In genomic region chr1:38561331-38561730, GRCm38 (mm10) we compare ENCODE assay signal across 24 mouse cellular contexts.
DNase-seq lines count a peak whose midpoint lies in the region; ATAC-seq and TF ChIP-seq lines count a peak whose summit lies in the region.
"Had no signal": no experiment of that assay in that cellular context is flagged by ENCODE, and none has a peak within 500 bp of the region (broad histone marks: within the 10 kb centered on the region; RNA-seq: fewer than 3 reads in every experiment).

No protein-coding gene starts in this region.

- intact Hi-C loops in gastrocnemius, adult 2 months (cut with DNase I), result loop anchor here (5.0 kb wide), 1 partner anchor 169 kb away; no protein-coding TSS in a partner anchor

- no peak overlapping the region for H3K4me2 ChIP-seq in hindbrain, embryonic 11.5 days (replicated peaks; ENCODE audit: low read depth, low read length)
- H3K4me2 ChIP-seq in hindbrain, postnatal 0 days (ENCODE audit: low read depth, low read length), result no peak overlapping the region
- no peak overlapping the region for H3K4me2 ChIP-seq in hindbrain, embryonic 12.5 days (replicated peaks)
- H3K4me2 ChIP-seq in midbrain, embryonic 14.5 days (ENCODE audit: low read length), result no peak overlapping the region
- H3K4me2 ChIP-seq: embryonic facial prominence, embryonic 15.5 days; forebrain, embryonic 15.5 days; heart, embryonic 11.5 days; limb, embryonic 12.5 days; liver, embryonic 12.5 days had no signal

- H3K36me3 ChIP-seq in hindbrain, embryonic 11.5 days (ENCODE audit: control insufficient read depth, insufficient read depth, low read length), result no peaks in the 10 kb centered on the region
- H3K36me3 ChIP-seq in hindbrain, postnatal 0 days (ENCODE audit: insufficient read depth, low read length), result no peaks in the 10 kb centered on the region
- no peaks in the 10 kb centered on the region for H3K36me3 ChIP-seq in hindbrain, embryonic 12.5 days
- H3K36me3 ChIP-seq in midbrain, embryonic 14.5 days (ENCODE audit: control insufficient read depth, insufficient read depth, low read length), result no peaks in the 10 kb centered on the region
- H3K36me3 ChIP-seq: embryonic facial prominence, embryonic 15.5 days; forebrain, embryonic 15.5 days; liver, embryonic 12.5 days had no signal

- peak; percentile 22; the same call in 1 of the 2 replicates for TF ChIP-seq CTCF in gastrocnemius, adult 2 months (IDR thresholded peaks at IDR 0.05)
- TF ChIP-seq CTCF in hindbrain, postnatal 0 days (IDR thresholded peaks at IDR 0.05; ENCODE audit: low read depth), result no peak

- no peak overlapping the region for H3K9ac ChIP-seq in hindbrain, embryonic 11.5 days (ENCODE audit: low read depth, low read length)
- no peak overlapping the region for H3K9ac ChIP-seq in hindbrain, postnatal 0 days (replicated peaks; ENCODE audit: low read length)
- no peak overlapping the region for H3K9ac ChIP-seq in hindbrain, embryonic 12.5 days
- no peak overlapping the region for H3K9ac ChIP-seq in midbrain, embryonic 14.5 days (replicated peaks; ENCODE audit: low read length)
- H3K9ac ChIP-seq: embryonic facial prominence, embryonic 15.5 days; forebrain, embryonic 15.5 days; limb, embryonic 12.5 days; liver, embryonic 12.5 days had no signal

- no peak for DNase-seq in gastrocnemius, adult 2 months
- DNase-seq in gastrocnemius, adult 18-20 months (ENCODE audit: low spot score), result no peak
- no peak for DNase-seq in hindbrain, embryonic 11.5 days (ENCODE audit: low spot score)
- DNase-seq in hindbrain, postnatal 0 days (ENCODE audit: low spot score), result no peak
- DNase-seq in midbrain, embryonic 14.5 days, result no peak
- DNase-seq in cerebellum, postnatal 4 days (ENCODE audit: low spot score in 2 of 2), result no peak
- no peak for DNase-seq in layer of hippocampus, adult 9-10 months (ENCODE audit: low spot score)
- DNase-seq: adrenal gland, postnatal 25 days; cerebellum, adult 8-10 months; gastrocnemius, postnatal 36 days; heart, postnatal 36 days; kidney, adult 8-10 months; kidney, postnatal 14 days; lung, adult 18-20 months; lung, postnatal 10 days; thymus, adult 2 months; thymus, postnatal 4 days had no signal

- no peaks in the 10 kb centered on the region for H3K9me3 ChIP-seq in hindbrain, embryonic 11.5 days (ENCODE audit: control insufficient read depth, low read length)
- no peaks in the 10 kb centered on the region for H3K9me3 ChIP-seq in hindbrain, postnatal 0 days (ENCODE audit: low read length)
- H3K9me3 ChIP-seq in hindbrain, embryonic 12.5 days (replicated peaks), result no peaks in the 10 kb centered on the region
- no peaks in the 10 kb centered on the region for H3K9me3 ChIP-seq in midbrain, embryonic 14.5 days (ENCODE audit: control insufficient read depth, low read length)
- H3K9me3 ChIP-seq: embryonic facial prominence, embryonic 15.5 days; forebrain, embryonic 15.5 days; limb, embryonic 12.5 days; liver, embryonic 12.5 days had no signal

- no peaks in the 10 kb centered on the region for H3K27me3 ChIP-seq in hindbrain, embryonic 11.5 days (ENCODE audit: control insufficient read depth, insufficient read depth, low read length)
- H3K27me3 ChIP-seq in hindbrain, postnatal 0 days (ENCODE audit: insufficient read depth, low read length), result no peaks in the 10 kb centered on the region
- H3K27me3 ChIP-seq in hindbrain, embryonic 12.5 days, result no peaks in the 10 kb centered on the region
- H3K27me3 ChIP-seq in midbrain, embryonic 14.5 days (ENCODE audit: control insufficient read depth, insufficient read depth, low read length), result no peaks in the 10 kb centered on the region
- H3K27me3 ChIP-seq: embryonic facial prominence, embryonic 15.5 days; forebrain, embryonic 15.5 days; limb, embryonic 12.5 days; liver, embryonic 12.5 days had no signal

- 0 out of 2 replicates have a peak, but pooled peaks have one; percentile 3 for ATAC-seq in hindbrain, embryonic 11.5 days (ENCODE audit: low FRiP score)
- ATAC-seq in hindbrain, postnatal 0 days, result no peak
- no peak for ATAC-seq in hindbrain, embryonic 12.5 days (ENCODE audit: low FRiP score)
- 0 out of 2 replicates have a peak, but pooled peaks have one; percentile 5 for ATAC-seq in midbrain, embryonic 14.5 days (ENCODE audit: low FRiP score, low TSS enrichment)
- ATAC-seq: CD4-positive, CD25-positive, alpha-beta regulatory T cell, adult 4 months; forebrain, embryonic 15.5 days; liver, embryonic 12.5 days had no signal

- H3K4me1 ChIP-seq in hindbrain, embryonic 11.5 days (replicated peaks; ENCODE audit: control insufficient read depth, insufficient read depth, low read length), result peaks cover 22% of the 10 kb centered on the region
- H3K4me1 ChIP-seq in hindbrain, postnatal 0 days (ENCODE audit: insufficient read depth, low read length), result peaks cover 8% of the 10 kb centered on the region; the same call in 1 of the 2 replicates
- peaks cover 60% of the 10 kb centered on the region for H3K4me1 ChIP-seq in hindbrain, embryonic 12.5 days
- H3K4me1 ChIP-seq in midbrain, embryonic 14.5 days (ENCODE audit: control insufficient read depth, insufficient read depth, low read length), result peaks cover 45% of the 10 kb centered on the region

- H3K4me3 ChIP-seq in gastrocnemius, adult 2 months, result no peak overlapping the region
- H3K4me3 ChIP-seq in hindbrain, embryonic 11.5 days (ENCODE audit: low read depth, low read length), result no peak overlapping the region
- no peak overlapping the region for H3K4me3 ChIP-seq in hindbrain, postnatal 0 days (ENCODE audit: low read length)
- H3K4me3 ChIP-seq in hindbrain, embryonic 12.5 days, result no peak overlapping the region
- no peak overlapping the region for H3K4me3 ChIP-seq in midbrain, embryonic 14.5 days (replicated peaks; ENCODE audit: low read depth, low read length)
- H3K4me3 ChIP-seq: embryonic facial prominence, embryonic 15.5 days; forebrain, embryonic 15.5 days; limb, embryonic 12.5 days; liver, embryonic 12.5 days had no signal

- no peak overlapping the region for H3K27ac ChIP-seq in gastrocnemius, adult 2 months
- peak overlapping the region; percentile 87 for H3K27ac ChIP-seq in hindbrain, embryonic 11.5 days (ENCODE audit: low read depth, low read length)
- no peak overlapping the region for H3K27ac ChIP-seq in hindbrain, postnatal 0 days
- H3K27ac ChIP-seq in hindbrain, embryonic 12.5 days, result peak overlapping the region; percentile 88; the same call in 1 of the 2 replicates
- peak overlapping the region; percentile 78 for H3K27ac ChIP-seq in midbrain, embryonic 14.5 days (replicated peaks; ENCODE audit: low read depth, low read length)
- H3K27ac ChIP-seq: embryonic facial prominence, embryonic 15.5 days; limb, embryonic 12.5 days; liver, embryonic 12.5 days had no signal

- 66% methylated on average over 7 of the region's 7 CpGs for WGBS in hindbrain, embryonic 11.5 days
- 61% methylated on average over 7 of the region's 7 CpGs for WGBS in hindbrain, postnatal 0 days
- 63% methylated on average over 7 of the region's 7 CpGs for WGBS in hindbrain, embryonic 12.5 days
- 68% methylated on average over 7 of the region's 7 CpGs for WGBS in midbrain, embryonic 14.5 days

Comparison
In these comparisons a context has a peak if more than half of its experiments do, and no peak if none do; other contexts are left out.
1. H3K27ac ChIP-seq: peak in hindbrain, embryonic 11.5 days (single experiment), hindbrain, embryonic 12.5 days (single experiment) and midbrain, embryonic 14.5 days (single experiment); none in gastrocnemius, adult 2 months (single experiment) and hindbrain, postnatal 0 days (single experiment).
2. ATAC-seq: peak in hindbrain, embryonic 11.5 days (single experiment) and midbrain, embryonic 14.5 days (single experiment); none in hindbrain, postnatal 0 days (single experiment) and hindbrain, embryonic 12.5 days (single experiment).